Mouse (Mus musculus) myocyte (in vitro differentiated cells): Measurements from ENCODE around the gene Naip5. TPM values are rescaled to one million over a fixed set of nuclear protein-coding genes. Genes with fewer than 3 reads are reported as not detected.
"Not testable (repeated sequence)": the region's sequence is repeated elsewhere in the genome, so short reads cannot be mapped to it uniquely, and the experiment has no call there.

Source experiments
- H3K27me3 ChIP-seq: one replicate; pipeline ENCODE4 v1.6.1; 2011; ENCODE audit not compliant: control insufficient read depth, insufficient read depth, insufficient read length
- H3K36me3 ChIP-seq: one replicate; pipeline ENCODE4 v1.6.1; 2011; ENCODE audit not compliant: control insufficient read depth, insufficient read depth
- H3K4me2 ChIP-seq: one replicate; pipeline ENCODE4 v1.6.1; 2011; ENCODE audit warnings: low read depth, control low read depth
- H3K4me3 ChIP-seq: one replicate; pipeline ENCODE4 v1.5.1; 2011; ENCODE audit warnings: mild to moderate bottlenecking, control low read depth, moderate library complexity
- H3K79me2 ChIP-seq: one replicate; pipeline ENCODE4 v1.6.1; 2011; ENCODE audit not compliant: control insufficient read depth, insufficient read depth
- H3ac ChIP-seq: one replicate; pipeline ENCODE4 v1.6.1; 2011; ENCODE audit not compliant: control insufficient read depth, insufficient read length
- CEBPB ChIP-seq: IDR thresholded peaks from 2 replicates; pipeline ENCODE4 v1.6.1; 2011; ENCODE audit warnings: mild to moderate bottlenecking, moderate library complexity; ENCODE audit not compliant: poor library complexity, insufficient read depth, severe bottlenecking
- E2F4 ChIP-seq: IDR thresholded peaks from one replicate; pipeline ENCODE4 v1.6.1; 2011; ENCODE audit warnings: mild to moderate bottlenecking, control low read depth, moderate library complexity; ENCODE audit not compliant: insufficient read depth
- MAX ChIP-seq: IDR thresholded peaks from one replicate; pipeline ENCODE4 v1.6.1; 2011; ENCODE audit warnings: low read depth, mild to moderate bottlenecking, control low read depth
- MYOD1 ChIP-seq, 3 experiments: IDR thresholded peaks; one replicate each; pipeline ENCODE4 v1.6.1; 2011; ENCODE audit warnings: control low read depth in 2 of 3, low read depth in 2 of 3, mild to moderate bottlenecking in 2 of 3, moderate library complexity in 1 of 3; ENCODE audit not compliant: insufficient read length in 2 of 3, control insufficient read depth in 1 of 3
- MYOG ChIP-seq, 3 experiments: IDR thresholded peaks; one replicate each; pipeline ENCODE4 v1.6.1; 2011; ENCODE audit warnings: control low read depth in 2 of 3, low read depth in 2 of 3, mild to moderate bottlenecking in 2 of 3; ENCODE audit not compliant: insufficient read length in 2 of 3, control insufficient read depth in 1 of 3, insufficient read depth in 1 of 3
- POLR2A ChIP-seq: IDR thresholded peaks from one replicate; pipeline ENCODE4 v1.6.1; 2011; ENCODE audit warnings: low read depth, mild to moderate bottlenecking, control low read depth, moderate library complexity; ENCODE audit not compliant: insufficient read length
- POLR2AphosphoS2 ChIP-seq: IDR thresholded peaks from one replicate; pipeline ENCODE4 v1.6.1; 2011; ENCODE audit warnings: low read depth, control low read depth; ENCODE audit not compliant: insufficient read length
- REST ChIP-seq: IDR thresholded peaks from one replicate; pipeline ENCODE4 v1.6.1; 2011; ENCODE audit warnings: mild to moderate bottlenecking, control low read depth, moderate library complexity; ENCODE audit not compliant: insufficient read depth, insufficient read length
- SRF ChIP-seq: IDR thresholded peaks from one replicate; pipeline ENCODE4 v1.6.1; 2011; ENCODE audit warnings: low read depth; ENCODE audit not compliant: control insufficient read depth, insufficient read length
- TCF12 ChIP-seq: IDR thresholded peaks from one replicate; pipeline ENCODE4 v1.6.1; 2011; ENCODE audit warnings: mild to moderate bottlenecking, control low read depth; ENCODE audit not compliant: poor library complexity, insufficient read depth, severe bottlenecking
- TCF3 ChIP-seq: IDR thresholded peaks from one replicate; pipeline ENCODE4 v1.6.1; 2011; ENCODE audit warnings: low read depth, control low read depth; ENCODE audit not compliant: insufficient read length
- USF1 ChIP-seq: IDR thresholded peaks from one replicate; pipeline ENCODE4 v1.6.1; 2011; ENCODE audit warnings: low read depth, mild to moderate bottlenecking, control low read depth, moderate library complexity
- polyA plus RNA-seq: library from polyadenylated mRNA; unstranded; fragments of >200 nt; fragmentation: generic; extraction: Trizol; gene quantifications from one replicate; pipeline ENCODE4 v1.2.1, GENCODE M21; 2012; ENCODE audit warnings: missing spikeins

The Naip5 gene
- polyA plus RNA-seq, 1 experiment = 0.02 TPM

DNA sequence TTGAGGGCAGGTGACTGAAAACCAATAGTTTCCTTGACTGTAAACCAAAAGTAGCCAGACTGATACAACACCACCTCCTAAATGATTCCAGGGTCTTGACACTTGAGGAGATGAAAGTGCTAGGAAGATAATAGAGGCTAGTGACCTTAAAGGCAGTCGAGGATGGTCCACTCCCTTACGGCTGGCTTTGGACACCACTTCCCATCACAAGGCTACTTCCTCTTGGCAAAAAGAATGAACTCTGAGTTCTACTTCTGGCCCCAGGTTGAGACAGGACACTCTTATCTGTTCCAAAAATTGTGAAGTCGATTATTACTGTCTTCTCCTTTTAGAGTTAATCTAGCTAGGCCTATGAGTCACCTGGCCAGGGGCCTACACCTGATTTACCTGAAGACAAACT, 50.7 kb downstream of the Naip5 start:
- no peak for TF ChIP-seq MYOD1 (IDR thresholded peaks at IDR 0.05; ENCODE audit: control insufficient read depth in 1 of 3, insufficient read length in 2 of 3, low read depth in 2 of 3)
- TF ChIP-seq POLR2A = no peak
- no peak for TF ChIP-seq MAX
- TF ChIP-seq E2F4 = no peak
- no peak for TF ChIP-seq TCF3
- TF ChIP-seq REST = no peak
- no peak for TF ChIP-seq USF1
- no peak for TF ChIP-seq POLR2AphosphoS2
- TF ChIP-seq TCF12 = no peak
- TF ChIP-seq SRF = no peak
- no peak for TF ChIP-seq CEBPB
- TF ChIP-seq MYOG (IDR thresholded peaks at IDR 0.05; ENCODE audit: control insufficient read depth in 1 of 3, insufficient read depth in 1 of 3, insufficient read length in 2 of 3, low read depth in 2 of 3) = no peak
- Histone ChIP-seq H3ac (no peak overlapping the region), H3K4me3 (no peak overlapping the region), H3K27me3 (no peaks in the 10 kb centered on the region), H3K4me2 (no peak overlapping the region), H3K79me2 (no peaks in the 10 kb centered on the region), H3K36me3 (no peaks in the 10 kb centered on the region)

DNA sequence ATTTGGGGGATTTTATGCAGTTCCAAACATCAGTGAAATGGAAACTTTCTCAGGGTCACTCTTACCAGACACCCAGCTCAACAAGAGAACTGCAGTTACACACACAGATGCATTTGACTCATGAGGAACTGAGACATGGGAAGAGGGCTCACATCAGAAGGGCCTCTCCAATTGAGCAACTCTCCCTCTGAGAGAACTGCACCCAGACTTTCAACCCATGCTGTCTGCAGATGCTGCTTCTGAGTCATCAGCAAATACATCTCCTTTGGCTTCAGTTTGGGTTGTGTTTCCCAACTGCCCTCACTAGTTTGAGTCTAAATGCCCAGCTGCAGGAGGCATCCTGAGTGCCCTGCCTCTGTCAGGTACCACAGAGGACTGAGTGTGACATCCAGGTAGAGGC, 63.0 kb downstream of the Naip5 start:
- H3K4me2 ChIP-seq, H3K4me3 ChIP-seq: not testable (repeated sequence)

DNA sequence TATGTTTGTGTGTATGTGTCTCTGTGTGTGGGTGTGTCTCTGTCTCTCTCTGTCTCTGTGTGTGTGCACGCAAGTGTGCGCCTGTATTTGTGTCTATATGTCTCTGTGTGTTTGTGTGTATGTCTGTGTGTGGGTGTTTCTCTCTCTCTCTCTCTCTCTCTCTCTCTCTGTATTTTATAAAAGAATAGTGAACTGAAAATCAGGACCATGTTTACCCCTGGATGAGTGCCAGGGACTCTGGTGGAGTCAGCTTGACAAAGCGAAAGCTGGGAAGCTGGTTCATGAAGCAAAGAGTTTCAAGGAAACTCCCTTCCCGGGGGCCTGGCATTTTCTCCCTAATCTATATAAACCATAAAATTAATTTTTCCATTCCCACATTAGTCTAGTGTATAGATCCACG, 71.8 kb downstream of the Naip5 start:
- not testable (repeated sequence) for H3ac ChIP-seq, H3K4me2 ChIP-seq, H3K36me3 ChIP-seq, H3K27me3 ChIP-seq, H3K79me2 ChIP-seq, H3K4me3 ChIP-seq

More for the DNA sequence above, 63.0 kb downstream of the Naip5 start:
- H3K27me3 ChIP-seq, H3ac ChIP-seq, H3K36me3 ChIP-seq, H3K79me2 ChIP-seq: not testable (repeated sequence)

DNA sequence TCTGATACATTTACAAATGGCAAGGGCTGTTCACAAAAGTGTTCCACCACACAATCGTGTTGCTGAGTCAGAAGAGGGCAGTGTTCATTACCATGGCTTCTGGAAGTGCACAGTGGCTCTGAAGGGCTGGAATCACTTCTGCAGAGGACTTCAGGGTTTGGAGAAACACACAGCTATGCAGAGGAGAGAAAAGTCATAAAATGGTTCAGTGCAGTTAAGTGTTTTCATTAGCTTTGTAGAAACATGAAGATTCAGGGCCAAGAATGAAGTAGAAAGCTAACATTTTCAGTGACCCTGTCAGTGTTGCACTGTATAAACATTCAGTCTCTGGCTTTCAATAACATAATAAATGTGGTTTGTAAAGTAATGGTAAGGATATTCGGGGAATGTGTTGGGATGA, 79.7 kb downstream of the Naip5 start:
- not testable (repeated sequence) for H3K4me2 ChIP-seq, H3K4me3 ChIP-seq, H3K27me3 ChIP-seq, H3K36me3 ChIP-seq, H3ac ChIP-seq, H3K79me2 ChIP-seq

DNA sequence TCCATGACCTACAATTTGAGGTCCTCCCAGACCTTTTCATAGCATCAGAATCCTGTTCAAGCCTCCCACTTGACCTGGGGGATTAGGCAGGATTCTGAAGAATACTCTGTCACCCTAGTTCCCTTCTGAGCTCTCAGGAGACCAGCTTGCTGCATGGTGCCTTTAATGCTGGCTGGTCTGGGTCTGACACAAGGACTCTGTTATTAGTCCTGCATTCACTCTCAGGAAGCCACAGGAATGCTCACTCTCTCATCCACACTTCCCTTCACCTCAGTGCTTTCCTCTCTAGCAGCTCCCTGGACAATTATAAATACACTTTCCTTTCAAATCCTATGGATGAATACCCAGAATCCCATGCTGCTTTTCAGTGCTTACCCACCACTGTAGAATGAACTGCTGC, 83.7 kb downstream of the Naip5 start:
- not testable (repeated sequence) for H3K4me3 ChIP-seq, H3K79me2 ChIP-seq, H3K4me2 ChIP-seq, H3K36me3 ChIP-seq, H3K27me3 ChIP-seq, H3ac ChIP-seq

Other genes with a start within 250 kb of the Naip5 start
- gene Mccc2, start 230.7 kb downstream of the Naip5 start, polyA plus RNA-seq = 9.9 TPM
- gene Bdp1, start 142.3 kb downstream of the Naip5 start, polyA plus RNA-seq = 2.4 TPM
- gene Serf1, start 138.3 kb downstream of the Naip5 start, polyA plus RNA-seq = 34.0 TPM
- gene Smn1, start 121.5 kb downstream of the Naip5 start, polyA plus RNA-seq = 39.5 TPM
- gene Naip2, start 44.2 kb downstream of the Naip5 start, polyA plus RNA-seq = 0.72 TPM
- 0.11 TPM for gene Naip6, start 71.4 kb upstream of the Naip5 start, polyA plus RNA-seq
- 0.01 TPM for gene Naip1, start 206.5 kb upstream of the Naip5 start, polyA plus RNA-seq
- 13.1 TPM for gene Gtf2h2, start 246.3 kb upstream of the Naip5 start, polyA plus RNA-seq